Mouse (Mus musculus) liver, postnatal 0 days (tissue): Measurements from ENCODE around the gene Arl2.

Experiments used
- CTCF ChIP-seq: sonication (generic); IDR thresholded peaks from 2 replicates; pipeline ENCODE4 v1.5.1; 2016; ENCODE audit warnings: antibody characterized with exemption, low read depth
- EP300 ChIP-seq: IDR thresholded peaks from 2 replicates; pipeline ENCODE4 v1.6.1; 2016; ENCODE audit warnings: antibody characterized with exemption, low read depth, mild to moderate bottlenecking

DNA sequence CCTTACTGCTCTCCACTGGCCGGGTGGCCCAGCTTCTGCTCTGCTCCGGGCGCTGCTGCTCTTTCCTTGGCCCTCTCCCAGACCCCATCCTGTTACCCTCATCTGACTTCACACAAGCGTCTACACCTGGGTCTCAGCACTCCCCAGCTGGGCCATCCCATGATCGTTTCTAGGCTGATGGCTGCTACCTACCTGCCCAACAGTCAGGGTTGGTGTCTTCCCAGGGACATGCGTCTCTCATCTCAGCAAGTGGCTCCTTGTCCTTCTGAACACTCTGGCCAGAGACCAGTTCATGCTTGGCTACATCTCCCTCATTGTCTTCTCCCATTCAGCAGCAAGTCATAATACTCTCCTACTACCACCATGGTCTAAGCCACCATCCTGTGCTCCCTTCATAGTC is 1.6 kb downstream of the Arl2 start:
- TF ChIP-seq CTCF (no peak), EP300 (no peak)
